Mouse (Mus musculus): Measurements from ENCODE around the gene Krtap5-2.
"Not testable (repeated sequence)": the region's sequence is repeated elsewhere in the genome, so short reads cannot be mapped to it uniquely, and the experiment has no call there.

The Krtap5-2 gene

GRCm38 (mm10) chr7:142175905-142176304, at the start of gene Krtap5-2:
Krtap5-2 (minus strand) TSS chr7:142176005.
- in situ Hi-C loops (cut with MboI, MseI), result not testable (repeated sequence)

- in situ Hi-C loops (cut with MboI, MseI), result no loop called here
Measured at GRCm38 (mm10) chr7:142224518-142224917, 48.7 kb upstream of the Krtap5-2 start.

- in situ Hi-C loops (cut with MboI, MseI), result not testable (repeated sequence)
Measured at GRCm38 (mm10) chr7:142212136-142212535, 36.3 kb upstream of the Krtap5-2 start.

GRCm38 (mm10) chr7:142211559-142211958, 35.8 kb upstream of the Krtap5-2 start, which contains the start of gene Gm7579:
Gm7579 (plus strand) TSS chr7:142211859.
- in situ Hi-C loops (cut with MboI, MseI), result no loop called here

- in situ Hi-C loops (cut with MboI, MseI), result not testable (repeated sequence)
Measured at GRCm38 (mm10) chr7:142206891-142207290, 31.1 kb upstream of the Krtap5-2 start.

GRCm38 (mm10) chr7:142205488-142205887, 29.7 kb upstream of the Krtap5-2 start:
- in situ Hi-C loops (cut with MboI, MseI), result no loop called here

GRCm38 (mm10) chr7:142201064-142201463, 25.3 kb upstream of the Krtap5-2 start, which contains the start of gene Krtap5-3:
Krtap5-3 (plus strand) TSS chr7:142201364.
- in situ Hi-C loops (cut with MboI, MseI), result no loop called here

- in situ Hi-C loops (cut with MboI, MseI), result no loop called here
Measured at GRCm38 (mm10) chr7:142198748-142199147, 22.9 kb upstream of the Krtap5-2 start.

GRCm38 (mm10) chr7:142190289-142190688, 14.5 kb upstream of the Krtap5-2 start, which contains the start of gene Gm10153:
Gm10153 (minus strand) TSS chr7:142190389.
- in situ Hi-C loops (cut with MboI, MseI), result no loop called here

GRCm38 (mm10) chr7:142188156-142188555, 12.4 kb upstream of the Krtap5-2 start:
- in situ Hi-C loops (cut with MboI, MseI), result no loop called here

- in situ Hi-C loops (cut with MboI, MseI), result no loop called here
Measured at GRCm38 (mm10) chr7:142181021-142181420, 5.2 kb upstream of the Krtap5-2 start.

GRCm38 (mm10) chr7:142178685-142179084, 2.9 kb upstream of the Krtap5-2 start:
- in situ Hi-C loops (cut with MboI, MseI), result no loop called here

GRCm38 (mm10) chr7:142169836-142170235, 6.0 kb downstream of the Krtap5-2 start:
- in situ Hi-C loops (cut with MboI, MseI), result no loop called here

GRCm38 (mm10) chr7:142165639-142166038, 10.2 kb downstream of the Krtap5-2 start, which contains the start of gene Gm4553:
Gm4553 (minus strand) TSS chr7:142165739.
- in situ Hi-C loops (cut with MboI, MseI), result not testable (repeated sequence)

- in situ Hi-C loops (cut with MboI, MseI), result no loop called here
Measured at GRCm38 (mm10) chr7:142159366-142159765, 16.4 kb downstream of the Krtap5-2 start.

GRCm38 (mm10) chr7:142157013-142157412, 18.8 kb downstream of the Krtap5-2 start, which contains the start of gene Gm29735:
Gm29735 (minus strand) TSS chr7:142157113.
- in situ Hi-C loops (cut with MboI, MseI), result not testable (repeated sequence)

- in situ Hi-C loops (cut with MboI, MseI), result no loop called here
Measured at GRCm38 (mm10) chr7:142155308-142155707, 20.5 kb downstream of the Krtap5-2 start.

GRCm38 (mm10) chr7:142152191-142152590, 23.6 kb downstream of the Krtap5-2 start:
- in situ Hi-C loops (cut with MboI, MseI), result no loop called here

- in situ Hi-C loops (cut with MboI, MseI), result no loop called here
Measured at GRCm38 (mm10) chr7:142148633-142149032, 27.2 kb downstream of the Krtap5-2 start.

- in situ Hi-C loops (cut with MboI, MseI), result no loop called here
Measured at GRCm38 (mm10) chr7:142146033-142146432, 29.8 kb downstream of the Krtap5-2 start.

GRCm38 (mm10) chr7:142145413-142145940, 30.3 kb downstream of the Krtap5-2 start:
- in situ Hi-C loops (cut with MboI, MseI), result no loop called here

GRCm38 (mm10) chr7:142144507-142144906, 31.3 kb downstream of the Krtap5-2 start, which contains the start of gene Gm45337:
Gm45337 (minus strand) TSS chr7:142144607.
- in situ Hi-C loops (cut with MboI, MseI), result no loop called here

- in situ Hi-C loops (cut with MboI, MseI), result not testable (repeated sequence)
Measured at GRCm38 (mm10) chr7:142143506-142144010, 32.2 kb downstream of the Krtap5-2 start.
